Mouse (Mus musculus): ENCODE results near the gene Rsph14. TPM values are rescaled to one million over a fixed set of nuclear protein-coding genes. Genes with fewer than 3 reads are reported as not detected.

Rsph14 gene
- polyA plus RNA-seq, 1 experiment from 2014 or later, result not detected

DNA sequence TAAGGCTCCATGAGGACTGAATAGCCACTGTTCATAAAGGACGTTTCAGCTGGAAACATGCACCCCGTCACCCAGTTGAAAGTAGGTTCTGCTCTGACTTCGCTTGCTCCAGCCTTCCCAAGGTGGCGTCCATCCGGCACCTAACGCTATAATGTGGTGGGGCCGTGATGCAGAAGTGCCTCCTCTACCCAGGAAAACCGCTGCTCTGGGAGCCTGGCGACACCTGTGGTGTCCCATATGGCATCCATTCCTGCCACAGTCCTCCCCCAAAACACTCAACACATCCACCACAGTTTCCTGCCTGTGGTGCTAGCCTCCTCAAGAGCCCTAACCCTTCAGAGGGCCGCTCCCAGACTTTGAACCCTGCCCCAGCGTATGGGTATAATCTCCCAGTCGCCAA, 51.2 kb downstream of the Rsph14 start:
- WGBS, result 91% methylated on average over 12 of the region's 12 CpGs
- Histone ChIP-seq H3K4me1 (peaks cover 9% of the 10 kb centered on the region; the same call in 1 of the 2 replicates), H3K9me3 (no peaks in the 10 kb centered on the region), H3K36me3 (replicated peaks) (no peaks in the 10 kb centered on the region), H3K27me3 (replicated peaks; ENCODE audit: low read depth, poor library complexity, severe bottlenecking) (peaks cover 29% of the 10 kb centered on the region), H3K27ac (replicated peaks) (no peak overlapping the region), H3K4me3 (no peak overlapping the region)
- no peak for DNase-seq (ENCODE audit: low spot score)

DNA sequence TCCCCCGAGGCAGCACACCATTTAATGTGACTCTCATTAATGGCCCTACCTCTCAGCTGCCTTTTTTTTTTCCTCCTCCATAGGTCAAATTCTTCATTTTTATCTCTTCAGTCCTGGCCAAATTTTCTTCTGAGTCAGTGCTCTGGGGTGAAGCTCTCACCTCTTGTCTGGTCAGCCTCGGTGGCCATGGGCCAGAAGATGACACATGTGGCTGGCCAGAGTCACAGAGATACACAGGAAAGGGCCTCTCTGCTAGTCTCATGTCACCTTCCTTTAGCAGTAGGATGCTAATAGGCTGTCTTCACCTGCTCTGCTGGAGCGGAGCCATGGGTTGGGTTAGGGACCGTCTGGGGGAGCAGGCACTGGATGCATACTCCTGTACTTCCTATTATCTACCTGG, 54.3 kb downstream of the Rsph14 start:
- H3K36me3 ChIP-seq (replicated peaks), result no peaks in the 10 kb centered on the region
- no peak overlapping the region for H3K4me3 ChIP-seq
- no peak overlapping the region for H3K27ac ChIP-seq (replicated peaks)
- H3K9me3 ChIP-seq, result no peaks in the 10 kb centered on the region
- H3K27me3 ChIP-seq (replicated peaks; ENCODE audit: low read depth, poor library complexity, severe bottlenecking), result peaks cover 29% of the 10 kb centered on the region
- H3K4me1 ChIP-seq, result peaks cover 9% of the 10 kb centered on the region; the same call in 1 of the 2 replicates
- WGBS, result 88% methylated on average over 4 of the region's 4 CpGs
- no peak for DNase-seq (ENCODE audit: low spot score)

DNA sequence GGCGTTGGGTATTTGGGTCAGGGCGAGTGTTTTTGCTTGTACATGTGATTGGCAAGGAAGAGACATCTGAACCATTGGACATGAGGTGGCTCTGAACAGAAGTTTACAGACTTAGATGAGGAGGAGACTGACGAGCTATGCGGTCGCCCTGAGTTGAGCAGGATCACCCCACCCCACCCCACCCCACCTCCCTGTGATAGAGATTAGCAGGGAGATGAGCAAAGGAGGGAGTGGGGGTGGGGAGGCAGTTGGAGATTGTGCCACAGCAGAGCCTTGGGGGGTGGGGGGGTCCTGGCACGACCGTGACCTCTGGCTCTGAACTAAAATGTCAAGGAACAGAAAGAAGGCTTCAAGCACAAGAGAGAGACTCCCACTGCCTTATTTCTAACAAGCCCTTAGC, 56.0 kb downstream of the Rsph14 start:
- peaks cover 29% of the 10 kb centered on the region for H3K27me3 ChIP-seq (replicated peaks; ENCODE audit: low read depth, poor library complexity, severe bottlenecking)
- H3K36me3 ChIP-seq (replicated peaks), result no peaks in the 10 kb centered on the region
- peaks cover 9% of the 10 kb centered on the region; the same call in 1 of the 2 replicates for H3K4me1 ChIP-seq
- H3K4me3 ChIP-seq, result no peak overlapping the region
- no peak for DNase-seq (ENCODE audit: low spot score)
- no peaks in the 10 kb centered on the region for H3K9me3 ChIP-seq
- WGBS, result 73% methylated on average over 7 of the region's 7 CpGs
- H3K27ac ChIP-seq (replicated peaks), result no peak overlapping the region

DNA sequence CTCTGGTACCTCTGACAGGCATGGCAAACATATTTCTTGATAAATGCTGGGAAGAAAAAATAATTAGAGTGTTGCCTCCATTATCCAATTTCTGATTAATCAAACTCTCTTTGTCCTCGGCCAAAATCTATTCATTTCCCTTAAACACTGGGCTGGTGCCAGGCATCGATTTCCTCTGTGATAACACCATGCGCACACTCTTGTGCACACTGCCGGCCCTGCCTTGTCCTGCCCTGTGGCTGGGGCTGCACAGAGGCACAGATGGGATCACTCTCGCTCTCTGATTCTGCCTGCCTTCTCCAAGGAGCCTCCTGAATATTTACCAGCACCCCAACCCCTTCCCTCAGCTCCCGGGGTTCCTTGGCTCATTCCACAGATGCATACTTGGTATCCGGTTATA, 56.8 kb downstream of the Rsph14 start:
- no peak overlapping the region for H3K4me3 ChIP-seq
- no peak overlapping the region for H3K27ac ChIP-seq (replicated peaks)
- H3K4me1 ChIP-seq, result peaks cover 9% of the 10 kb centered on the region; the same call in 1 of the 2 replicates
- WGBS, result 86% methylated on average over 7 of the region's 7 CpGs
- H3K9me3 ChIP-seq, result no peaks in the 10 kb centered on the region
- no peaks in the 10 kb centered on the region for H3K36me3 ChIP-seq (replicated peaks)
- peaks cover 24% of the 10 kb centered on the region for H3K27me3 ChIP-seq (replicated peaks; ENCODE audit: low read depth, poor library complexity, severe bottlenecking)
- DNase-seq (ENCODE audit: low spot score), result no peak

DNA sequence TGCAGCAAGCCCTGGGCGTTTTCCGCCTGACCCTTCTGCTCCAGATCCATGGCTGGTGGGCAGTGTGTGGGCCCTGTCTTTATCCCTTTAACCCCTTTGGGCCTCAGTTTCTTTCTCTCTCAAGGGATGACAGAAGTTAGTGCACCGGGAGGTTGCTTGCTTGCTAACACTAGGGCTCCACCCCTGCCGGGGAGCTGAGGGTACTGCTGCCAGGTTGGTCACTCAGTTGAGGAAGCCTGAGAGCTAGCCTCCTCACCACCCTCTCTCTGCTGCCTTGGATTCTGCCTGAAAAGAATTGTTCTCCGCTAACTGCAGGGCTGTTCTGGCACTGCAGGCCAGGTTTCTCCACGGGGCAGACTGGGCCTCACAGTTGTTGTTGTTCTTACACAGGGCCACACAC, 59.4 kb downstream of the Rsph14 start:
- WGBS, result 78% methylated on average over 6 of the region's 6 CpGs
- peaks cover 31% of the 10 kb centered on the region for H3K27me3 ChIP-seq (replicated peaks; ENCODE audit: low read depth, poor library complexity, severe bottlenecking)
- H3K4me1 ChIP-seq, result peaks cover 17% of the 10 kb centered on the region
- no peak overlapping the region for H3K4me3 ChIP-seq
- no peak for DNase-seq (ENCODE audit: low spot score)
- H3K36me3 ChIP-seq (replicated peaks), result no peaks in the 10 kb centered on the region
- no peak overlapping the region for H3K27ac ChIP-seq (replicated peaks)
- H3K9me3 ChIP-seq, result no peaks in the 10 kb centered on the region

DNA sequence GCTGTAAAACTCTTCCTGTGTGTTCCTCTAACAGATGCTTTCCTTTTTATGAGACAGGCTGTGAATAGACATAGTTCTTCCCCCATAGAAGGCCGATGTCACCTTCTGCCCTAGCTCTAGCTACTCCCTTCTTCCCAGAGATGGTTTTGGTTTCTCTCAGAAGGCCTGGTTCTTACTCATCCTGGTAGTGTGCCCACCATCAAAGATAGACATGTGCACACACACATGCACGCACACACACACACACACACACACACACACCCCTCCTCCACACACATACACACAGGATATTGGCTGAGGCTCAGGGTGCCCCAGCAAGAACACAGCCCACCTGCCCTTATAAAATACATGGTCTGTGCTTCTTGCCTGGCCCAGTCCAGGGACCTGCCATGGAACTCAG, 63.1 kb downstream of the Rsph14 start:
- no peak overlapping the region for H3K4me3 ChIP-seq
- 85% methylated on average over 2 of the region's 2 CpGs for WGBS
- H3K36me3 ChIP-seq (replicated peaks), result no peaks in the 10 kb centered on the region
- DNase-seq (ENCODE audit: low spot score), result no peak
- H3K4me1 ChIP-seq, result peaks cover 29% of the 10 kb centered on the region
- peaks cover 56% of the 10 kb centered on the region for H3K27me3 ChIP-seq (replicated peaks; ENCODE audit: low read depth, poor library complexity, severe bottlenecking)
- no peak overlapping the region for H3K27ac ChIP-seq (replicated peaks)
- no peaks in the 10 kb centered on the region for H3K9me3 ChIP-seq

DNA sequence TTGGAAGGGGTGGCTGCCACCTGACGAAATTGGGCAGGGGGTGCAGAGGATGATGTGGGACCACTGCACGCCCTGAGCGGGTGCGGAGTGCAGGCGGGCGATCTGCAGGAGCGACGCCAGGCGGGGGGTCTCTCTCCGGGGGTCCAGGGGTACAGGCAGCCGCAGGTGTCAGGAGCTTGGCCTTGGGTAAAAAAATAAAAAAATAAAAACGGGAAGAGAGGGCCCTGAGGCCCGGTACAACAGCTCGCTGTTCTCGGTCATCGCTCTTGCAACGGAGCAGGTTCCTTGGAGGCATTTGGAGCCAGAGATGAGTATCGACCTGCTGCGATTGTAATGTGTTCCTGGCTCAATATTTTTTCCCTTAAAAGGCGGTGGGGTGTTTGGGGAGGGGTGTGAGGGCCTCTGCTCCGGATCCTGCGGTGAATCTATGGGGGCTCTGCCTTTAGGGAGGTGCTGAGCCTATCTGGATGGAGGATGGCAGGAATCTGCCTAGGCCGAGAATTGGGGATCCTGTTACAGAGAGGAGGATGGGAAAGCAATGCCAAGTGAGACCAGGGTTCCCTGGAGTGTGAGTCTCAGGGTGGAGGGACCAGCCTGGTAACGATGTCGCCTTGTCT, 64.6 kb downstream of the Rsph14 start:
- Histone ChIP-seq H3K27me3 (replicated peaks; ENCODE audit: low read depth, poor library complexity, severe bottlenecking) (peaks cover 60% of the 10 kb centered on the region), H3K9me3 (no peaks in the 10 kb centered on the region), H3K4me1 (peaks cover 29% of the 10 kb centered on the region), H3K36me3 (replicated peaks) (no peaks in the 10 kb centered on the region), H3K4me3 (peak overlapping the region; percentile 75), H3K27ac (replicated peaks) (peak overlapping the region; percentile 78)
- WGBS, result 2% methylated on average over 25 of the region's 25 CpGs
- peak; percentile 22 for DNase-seq (ENCODE audit: low spot score)

DNA sequence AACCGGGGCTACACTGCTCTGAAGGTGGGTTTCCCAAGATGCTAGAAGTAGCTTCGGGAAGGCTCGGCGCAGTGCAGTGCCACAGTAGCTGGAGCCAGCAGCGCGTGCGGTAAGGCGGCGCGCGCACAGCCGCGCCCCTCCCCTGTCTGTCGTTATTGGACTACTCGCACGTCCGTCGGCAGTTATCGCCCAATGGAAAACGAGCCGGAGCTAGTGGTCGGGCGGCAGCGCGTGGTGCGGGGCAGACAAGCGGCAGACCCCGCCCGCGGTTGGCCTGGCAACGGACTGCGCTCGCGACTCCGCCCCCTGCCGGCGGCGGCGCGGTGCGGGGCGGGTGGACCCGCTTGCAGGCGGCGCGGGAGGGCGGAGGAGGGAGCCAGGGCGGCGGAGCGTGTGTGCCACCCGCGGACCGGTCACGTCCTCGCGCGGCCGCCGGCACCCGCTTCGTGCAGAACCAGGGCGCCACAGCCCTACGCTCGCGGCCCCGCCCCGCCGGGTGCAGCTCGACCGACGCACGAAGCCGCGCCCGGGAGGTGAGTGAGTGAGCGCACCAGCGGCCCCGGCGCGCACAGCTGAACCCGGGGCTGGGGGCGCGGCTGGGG, 65.4 kb downstream of the Rsph14 start, which contains the start of gene Gnaz:
Gene Gnaz (plus strand): TSS at position 328 of the 602 bp plus-strand sequence.
- peaks cover 60% of the 10 kb centered on the region for H3K27me3 ChIP-seq (replicated peaks; ENCODE audit: low read depth, poor library complexity, severe bottlenecking)
- WGBS, result under 1% methylated on average over 83 of the region's 83 CpGs
- peak; percentile 98 for DNase-seq (ENCODE audit: low spot score)
- H3K9me3 ChIP-seq, result no peaks in the 10 kb centered on the region
- H3K36me3 ChIP-seq (replicated peaks), result no peaks in the 10 kb centered on the region
- H3K4me3 ChIP-seq, result peak within 1 kb of the TSS; percentile 75
- peaks cover 29% of the 10 kb centered on the region for H3K4me1 ChIP-seq
- peak within 1 kb of the TSS; percentile 78 for H3K27ac ChIP-seq (replicated peaks)

DNA sequence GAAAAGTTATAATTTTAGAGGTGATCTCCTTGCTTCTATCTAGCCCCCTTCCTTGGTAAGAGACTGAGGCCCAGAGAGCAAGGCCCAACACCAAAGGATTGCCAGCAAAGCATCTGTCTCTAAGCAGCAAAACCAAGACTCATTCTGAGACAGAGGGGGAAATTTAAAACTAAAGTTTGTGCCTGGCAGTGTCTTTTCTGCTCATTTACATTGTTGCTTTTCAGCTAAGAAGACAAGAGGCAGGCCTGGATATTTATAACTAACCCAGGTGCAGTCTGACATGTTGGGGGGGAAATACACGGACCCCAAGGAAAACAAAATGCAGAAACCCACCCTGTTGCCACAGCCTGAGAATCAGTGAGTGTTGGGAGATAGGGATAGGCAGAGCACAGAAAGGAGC, 68.0 kb downstream of the Rsph14 start:
- no peak overlapping the region for H3K27ac ChIP-seq (replicated peaks)
- no peak overlapping the region for H3K4me3 ChIP-seq
- no peaks in the 10 kb centered on the region for H3K36me3 ChIP-seq (replicated peaks)
- peaks cover 48% of the 10 kb centered on the region for H3K27me3 ChIP-seq (replicated peaks; ENCODE audit: low read depth, poor library complexity, severe bottlenecking)
- WGBS, result 78% methylated on average over 1 of the region's 1 CpGs
- peaks cover 26% of the 10 kb centered on the region for H3K4me1 ChIP-seq
- no peaks in the 10 kb centered on the region for H3K9me3 ChIP-seq
- DNase-seq (ENCODE audit: low spot score), result no peak

DNA sequence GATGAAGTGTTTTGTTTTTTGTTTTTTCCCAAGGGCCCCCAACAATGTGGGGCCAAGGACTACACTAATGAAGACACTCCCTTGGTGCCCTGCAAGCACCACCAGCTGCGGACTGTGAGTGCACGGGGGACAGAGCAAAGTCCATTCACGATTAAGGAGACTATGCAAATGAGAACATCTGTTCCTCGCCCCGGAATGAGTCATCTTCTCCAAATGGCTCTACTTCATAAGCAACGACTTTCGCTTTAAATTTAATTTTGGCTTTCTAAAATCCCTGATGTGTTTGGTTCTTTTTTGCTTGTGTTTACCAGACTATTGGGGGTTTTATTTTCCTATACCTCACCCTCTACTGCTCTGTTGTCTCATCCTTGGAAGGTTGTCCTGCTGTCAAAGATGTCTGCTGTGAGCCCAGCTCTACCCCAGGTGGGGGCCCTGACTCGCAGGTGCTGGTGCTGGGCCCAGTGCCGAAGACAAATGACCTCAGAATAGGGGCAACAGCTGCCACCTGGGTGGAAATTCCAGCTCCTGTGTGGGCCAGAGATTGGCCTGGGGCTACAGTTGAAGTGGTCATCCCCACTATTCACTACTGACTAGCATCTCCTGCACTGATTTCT, 79.4 kb downstream of the Rsph14 start:
- Histone ChIP-seq H3K27ac (replicated peaks) (no peak overlapping the region), H3K36me3 (replicated peaks) (no peaks in the 10 kb centered on the region), H3K27me3 (replicated peaks; ENCODE audit: low read depth, poor library complexity, severe bottlenecking) (no peaks in the 10 kb centered on the region), H3K4me3 (no peak overlapping the region), H3K9me3 (no peaks in the 10 kb centered on the region), H3K4me1 (0 out of 2 replicates have a peak, but pooled peaks cover 3% of the 10 kb centered on the region)
- WGBS, result 52% methylated on average over 9 of the region's 9 CpGs
- no peak for DNase-seq (ENCODE audit: low spot score)

DNA sequence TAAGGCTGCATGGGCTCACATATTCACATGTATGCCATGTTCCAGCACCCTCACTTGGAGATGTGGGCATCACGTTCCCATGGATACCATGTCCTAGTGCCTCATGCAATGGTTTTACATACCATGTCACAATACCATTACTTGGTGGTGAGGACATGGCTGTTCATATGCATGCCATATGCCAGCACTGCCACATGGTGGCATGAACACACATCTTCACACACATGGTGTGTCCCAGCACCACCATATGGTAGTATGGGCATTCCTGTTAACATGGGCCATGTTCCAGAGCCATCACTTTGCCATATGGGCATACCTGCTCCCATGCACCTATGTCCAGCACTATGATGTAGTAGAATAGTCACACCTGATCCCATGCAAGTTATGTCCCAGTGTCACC, 91.6 kb downstream of the Rsph14 start:
- no peaks in the 10 kb centered on the region for H3K27me3 ChIP-seq (replicated peaks; ENCODE audit: low read depth, poor library complexity, severe bottlenecking)
- no peaks in the 10 kb centered on the region for H3K4me1 ChIP-seq
- H3K9me3 ChIP-seq, result no peaks in the 10 kb centered on the region
- H3K4me3 ChIP-seq, result no peak overlapping the region
- WGBS, result 97% methylated on average over 1 of the region's 1 CpGs
- no peak overlapping the region for H3K27ac ChIP-seq (replicated peaks)
- DNase-seq (ENCODE audit: low spot score), result no peak
- H3K36me3 ChIP-seq (replicated peaks), result no peaks in the 10 kb centered on the region

DNA sequence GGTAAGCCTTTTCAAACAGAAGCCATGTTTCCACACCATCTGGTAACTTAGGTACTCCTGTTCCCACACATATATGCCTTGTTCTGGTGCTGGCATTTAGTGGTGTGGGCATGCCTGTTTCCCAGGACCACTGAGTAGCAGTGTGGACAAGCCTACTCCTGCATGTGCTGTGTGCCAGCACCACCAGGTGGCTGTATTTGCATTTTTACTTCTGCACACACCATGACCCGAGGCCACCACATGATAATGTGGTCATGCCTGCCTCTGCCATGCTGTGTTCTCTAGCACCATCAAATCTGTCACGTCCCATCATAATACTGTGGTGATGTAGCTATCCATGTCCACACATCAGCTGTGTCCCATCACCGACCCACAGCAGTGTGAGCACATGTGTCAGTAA, 93.1 kb downstream of the Rsph14 start:
- no peak for DNase-seq (ENCODE audit: low spot score)
- H3K4me3 ChIP-seq, result no peak overlapping the region
- no peak overlapping the region for H3K27ac ChIP-seq (replicated peaks)
- 67% methylated on average over 3 of the region's 3 CpGs for WGBS
- no peaks in the 10 kb centered on the region for H3K36me3 ChIP-seq (replicated peaks)
- no peaks in the 10 kb centered on the region for H3K4me1 ChIP-seq
- H3K9me3 ChIP-seq, result no peaks in the 10 kb centered on the region
- H3K27me3 ChIP-seq (replicated peaks; ENCODE audit: low read depth, poor library complexity, severe bottlenecking), result no peaks in the 10 kb centered on the region

DNA sequence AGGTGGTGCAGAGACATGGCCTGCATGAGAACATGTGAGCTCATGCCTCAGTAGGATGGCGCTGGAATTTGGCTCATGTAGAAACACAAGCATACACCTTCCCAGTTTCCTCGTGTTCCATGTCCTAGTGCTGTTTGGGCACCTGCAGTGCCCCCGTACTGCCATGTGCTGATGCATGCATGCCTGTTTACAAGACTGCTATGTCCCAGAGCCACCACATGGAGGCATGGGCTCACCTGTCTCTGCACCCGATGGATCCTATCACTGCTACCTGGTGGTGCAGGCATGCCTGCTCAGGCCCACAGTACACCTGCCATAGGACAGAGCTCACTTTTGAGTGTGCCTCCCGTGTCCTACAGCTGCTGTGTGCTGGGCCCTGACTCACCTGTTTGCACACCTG, 94.0 kb downstream of the Rsph14 start:
- no peak overlapping the region for H3K4me3 ChIP-seq
- no peaks in the 10 kb centered on the region for H3K36me3 ChIP-seq (replicated peaks)
- H3K9me3 ChIP-seq, result no peaks in the 10 kb centered on the region
- WGBS, result 64% methylated on average over 5 of the region's 5 CpGs
- no peaks in the 10 kb centered on the region for H3K27me3 ChIP-seq (replicated peaks; ENCODE audit: low read depth, poor library complexity, severe bottlenecking)
- no peak overlapping the region for H3K27ac ChIP-seq (replicated peaks)
- no peaks in the 10 kb centered on the region for H3K4me1 ChIP-seq
- no peak for DNase-seq (ENCODE audit: low spot score)
